Mouse (Mus musculus): ENCODE results near the gene 1700129C05Rik. TPM values are rescaled to one million over a fixed set of nuclear protein-coding genes. Genes with fewer than 3 reads are reported as not detected.

The 1700129C05Rik gene
- polyA plus RNA-seq (2012; ENCODE audit: low replicate concordance), result not detected in 2 replicates

DNA sequence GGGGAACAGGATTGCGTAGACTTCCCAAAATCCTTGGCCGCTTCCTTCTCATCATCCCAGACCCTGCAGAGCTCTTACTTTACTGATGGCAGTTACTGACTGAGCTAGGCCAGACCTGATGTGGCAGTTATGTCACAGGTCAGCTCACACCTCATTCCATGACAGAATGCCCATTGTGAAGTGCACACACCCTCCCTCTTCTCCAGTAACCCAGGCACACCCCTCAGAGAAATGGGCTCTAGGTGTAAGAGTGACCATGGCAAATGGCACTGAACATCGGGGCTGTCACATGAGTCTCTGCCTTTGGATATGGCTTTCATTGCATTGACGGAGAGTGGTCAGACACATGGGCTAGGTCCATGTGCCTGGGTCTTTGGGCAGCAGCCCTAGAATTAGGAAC lies at the start of gene 1700129C05Rik:
Gene 1700129C05Rik (minus strand): TSS at position 101 of the 400 bp plus-strand sequence.

GRCm38 (mm10) chr14:59178649-59179048 lies 36.0 kb upstream of the 1700129C05Rik start, which contains the start of gene Gm5142:
Gene Gm5142, minus strand, starts transcription at chr14:59178749.

Other genes with a start within 250 kb of the 1700129C05Rik start
- not detected in 2 replicates for gene Gm5142, start 35.9 kb upstream of the 1700129C05Rik start, polyA plus RNA-seq (2012; ENCODE audit: low replicate concordance)
- 13.3 and 17.4 TPM in 2 replicates for gene Rcbtb1, start 58.3 kb upstream of the 1700129C05Rik start, polyA plus RNA-seq (2012; ENCODE audit: low replicate concordance)
- gene Gm6904, start 117.3 kb upstream of the 1700129C05Rik start, polyA plus RNA-seq (2012; ENCODE audit: low replicate concordance), result 0.19 TPM in 1 of 2 replicates, not detected in the other
- 0.82 and 0.83 TPM in 2 replicates for gene Phf11a, start 154.6 kb upstream of the 1700129C05Rik start, polyA plus RNA-seq (2012; ENCODE audit: low replicate concordance)
- 2.6 and 5.3 TPM in 2 replicates for gene Phf11b, start 198.5 kb upstream of the 1700129C05Rik start, polyA plus RNA-seq (2012; ENCODE audit: low replicate concordance)
- 0.56 and 0.90 TPM in 2 replicates for gene Phf11d, start 222.6 kb upstream of the 1700129C05Rik start, polyA plus RNA-seq (2012; ENCODE audit: low replicate concordance)